Mouse (Mus musculus) right cerebral cortex, adult 18-20 months (tissue): ENCODE results near the gene Atg4c.

ENCODE experiments used
- DNase-seq: peaks from one replicate; pipeline ENCODE4 v3.0.0; 2022; ENCODE audit warnings: mixed read lengths

The Atg4c gene

DNA sequence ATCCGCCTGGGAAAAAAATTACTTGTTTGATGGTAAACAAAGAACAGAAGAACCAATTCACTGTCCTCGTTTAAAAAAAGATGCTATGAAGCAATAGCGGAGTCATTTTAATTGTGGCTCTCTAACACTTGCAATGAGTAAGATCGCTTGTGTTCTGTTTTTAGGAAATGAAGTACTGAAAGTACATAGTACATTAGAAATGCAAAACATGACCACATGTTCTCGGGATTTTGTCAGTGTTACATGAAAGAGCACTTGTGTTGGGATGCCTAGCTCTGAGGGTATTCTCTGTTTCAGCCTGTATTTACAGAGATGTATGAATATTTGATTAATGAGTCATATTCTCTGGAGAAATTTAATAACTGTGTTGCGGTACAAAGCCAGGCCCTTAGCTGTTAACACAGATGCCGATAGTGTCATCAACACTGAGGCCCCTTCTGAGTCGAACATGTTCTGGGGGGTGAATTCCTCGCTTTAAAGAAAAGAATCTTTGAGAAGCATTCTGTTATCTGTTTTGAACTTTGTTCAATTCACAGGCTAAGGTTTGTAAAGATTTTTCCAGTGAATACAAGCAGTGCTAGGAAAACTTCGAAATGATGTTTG lies 73.2 kb downstream of the Atg4c start:
- DNase-seq, result no peak

DNA sequence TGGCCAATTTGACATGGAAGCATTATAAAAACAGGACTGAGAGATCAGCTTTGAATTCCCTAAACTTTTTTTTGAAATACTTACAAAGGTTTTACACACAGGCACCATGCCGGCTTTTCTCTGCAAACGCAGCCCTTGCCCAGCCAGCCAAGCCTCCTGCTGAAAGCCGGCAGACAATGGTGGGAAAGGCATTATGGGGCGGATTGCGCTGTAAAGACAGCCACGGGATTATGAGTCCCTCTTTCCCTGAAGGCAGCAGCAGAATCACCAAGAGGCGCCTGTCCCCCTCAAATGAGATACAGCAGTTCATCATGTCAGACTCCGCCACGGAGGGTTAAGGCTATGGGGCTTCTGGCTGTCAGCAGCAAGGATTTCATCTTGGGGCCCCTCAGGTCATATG lies 79.1 kb downstream of the Atg4c start:
- no peak for DNase-seq

- no peak for DNase-seq
These were observed 79.7 kb downstream of the Atg4c start for GRCm38 (mm10) chr4:99273466-99273865.

- no peak for DNase-seq
These were observed 80.2 kb downstream of the Atg4c start for GRCm38 (mm10) chr4:99273979-99274378.

DNA sequence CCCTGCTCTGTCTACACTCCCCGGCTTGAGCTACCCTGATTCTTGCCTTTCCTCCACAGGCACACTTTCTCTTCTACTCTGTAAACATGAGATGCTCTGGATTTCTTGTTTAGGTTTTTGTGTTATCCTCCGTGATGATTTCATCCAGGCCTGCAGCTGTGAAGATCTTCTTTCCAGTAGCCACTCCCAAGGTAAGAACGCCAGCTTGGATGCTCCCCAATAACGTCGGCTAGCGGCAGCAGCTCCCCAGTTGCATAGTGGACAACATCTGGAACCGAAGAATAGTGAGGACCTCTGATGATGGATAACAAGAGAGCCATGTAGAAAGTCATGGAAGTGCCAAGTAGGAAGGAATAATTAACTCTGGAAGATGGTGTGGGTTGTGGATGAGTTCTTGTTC lies 85.1 kb downstream of the Atg4c start:
- no peak for DNase-seq

- DNase-seq, result no peak
These were observed 88.0 kb downstream of the Atg4c start for GRCm38 (mm10) chr4:99281711-99282110.

- no peak for DNase-seq
These were observed 95.6 kb downstream of the Atg4c start for GRCm38 (mm10) chr4:99289286-99289685.

DNA sequence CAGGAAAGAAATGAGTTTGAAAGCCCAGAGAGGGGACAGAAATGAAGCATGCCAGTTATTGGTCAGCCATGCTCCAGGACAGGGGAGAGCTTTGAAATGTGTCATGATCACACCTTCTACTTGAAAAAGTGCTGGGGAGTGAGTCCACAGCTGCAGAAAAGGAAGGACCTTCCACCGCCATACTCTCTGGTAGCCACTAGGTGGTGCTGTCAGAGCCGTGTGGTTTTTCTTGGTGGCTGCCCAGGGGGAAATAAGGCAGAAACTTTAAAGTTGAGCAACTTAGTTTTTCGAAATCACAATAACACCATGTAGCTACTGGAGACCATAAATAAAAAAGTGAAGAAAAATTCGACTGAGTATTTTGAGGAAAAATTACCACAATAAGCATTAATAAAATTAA lies 104.9 kb downstream of the Atg4c start:
- peak; percentile 20 for DNase-seq

DNA sequence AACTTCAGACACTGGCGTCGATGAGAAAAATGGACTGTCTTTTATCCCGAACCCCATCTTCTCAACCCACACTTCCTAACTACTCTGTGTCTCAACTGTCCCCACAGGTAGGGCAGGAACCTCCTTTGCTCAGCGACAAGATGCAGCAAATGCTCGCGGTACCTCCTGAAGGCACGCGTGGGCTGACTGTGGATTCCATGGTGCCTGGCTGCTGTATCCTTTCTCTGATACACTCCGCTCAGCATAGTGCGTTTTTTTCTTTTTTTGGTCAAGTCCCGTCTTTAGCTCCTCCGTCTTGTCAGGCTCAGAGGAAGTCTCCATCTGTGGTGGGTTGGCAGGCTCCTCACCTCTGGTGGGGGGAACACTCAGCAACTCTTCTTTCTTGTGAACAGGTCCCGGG lies 111.1 kb downstream of the Atg4c start:
- DNase-seq, result no peak
